Mouse (Mus musculus): ENCODE results near the gene Rnaseh2c.

The Rnaseh2c gene

DNA sequence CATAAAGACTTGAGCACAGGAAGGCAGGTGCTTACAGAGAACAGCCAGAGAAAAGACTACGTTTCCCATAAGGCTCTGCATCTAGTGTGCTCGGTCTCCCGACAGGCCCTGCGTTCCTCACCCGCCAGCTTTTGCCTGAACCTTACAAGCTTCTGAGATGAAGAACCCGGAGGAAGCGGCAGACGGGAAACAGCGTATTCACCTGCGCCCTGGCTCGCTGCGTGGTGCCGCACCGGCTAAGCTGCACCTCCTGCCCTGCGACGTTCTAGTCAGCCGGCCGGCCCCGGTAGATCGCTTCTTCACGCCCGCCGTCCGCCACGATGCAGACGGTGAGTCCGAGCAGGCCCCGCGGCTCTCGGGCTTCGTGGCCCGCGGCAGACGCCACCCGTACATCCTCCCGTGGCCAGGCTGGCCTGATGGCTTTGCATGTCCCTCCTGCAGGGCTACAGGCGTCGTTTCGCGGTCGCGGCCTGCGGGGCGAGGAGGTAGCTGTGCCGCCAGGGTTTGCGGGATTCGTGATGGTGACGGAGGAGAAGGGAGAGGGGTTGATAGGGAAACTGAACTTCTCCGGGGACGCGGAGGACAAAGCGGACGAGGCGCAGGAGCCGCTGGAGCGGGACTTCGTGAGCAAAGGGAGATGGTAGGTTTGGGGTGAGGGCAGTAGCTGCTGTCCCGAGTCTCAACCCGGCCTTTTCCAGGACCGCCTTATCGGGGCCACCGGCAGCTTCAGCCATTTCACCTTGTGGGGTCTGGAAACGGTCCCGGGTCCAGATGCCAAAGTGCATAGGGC, at the start of gene Rnaseh2c:
Gene Rnaseh2c, plus strand, starts transcription at position 122 of the 790 bp plus-strand sequence.
- peak; percentile 79 to 81 for DNase-seq

DNA sequence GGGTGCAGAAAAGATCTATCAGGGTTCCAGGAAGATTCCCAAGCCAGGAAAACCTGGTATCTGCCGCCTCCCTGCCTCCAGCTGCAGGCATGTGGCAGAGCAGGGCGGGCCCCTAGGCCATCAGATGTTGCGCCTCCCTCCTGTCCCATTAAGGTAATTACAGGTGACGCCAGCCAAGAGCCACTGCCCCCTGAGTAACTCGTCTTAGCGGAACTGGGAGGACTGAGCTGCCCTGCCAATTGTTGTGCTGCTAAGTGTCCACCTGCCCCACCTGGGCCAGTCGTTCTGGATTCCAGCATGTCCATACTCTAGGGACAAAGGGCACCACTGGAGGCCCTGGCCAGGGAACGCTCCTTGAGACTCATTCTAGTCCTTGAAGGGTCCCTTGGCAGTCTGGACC, 47.9 kb upstream of the Rnaseh2c start:
- DNase-seq: no peak

DNA sequence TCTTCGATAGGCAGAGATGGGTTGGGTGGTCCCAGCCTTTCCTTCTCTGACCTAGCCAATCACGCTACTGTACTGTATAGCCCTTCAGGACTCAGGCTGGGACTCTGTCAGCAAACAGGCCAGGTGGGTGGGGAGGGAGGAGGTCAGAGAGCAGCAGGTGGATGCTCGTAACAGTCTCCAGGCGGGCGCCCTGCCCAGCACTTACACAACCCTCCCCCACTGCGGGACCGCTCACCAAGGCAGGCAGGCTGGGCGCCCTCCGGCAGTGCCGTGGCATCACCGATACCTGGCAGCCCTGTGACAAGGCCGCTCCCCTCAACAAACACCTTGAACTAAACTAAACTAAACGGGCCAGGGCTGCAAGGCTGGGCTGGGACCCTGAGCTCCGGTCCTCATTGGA, 47.5 kb upstream of the Rnaseh2c start:
- DNase-seq: peak; percentile 34 to 60

DNA sequence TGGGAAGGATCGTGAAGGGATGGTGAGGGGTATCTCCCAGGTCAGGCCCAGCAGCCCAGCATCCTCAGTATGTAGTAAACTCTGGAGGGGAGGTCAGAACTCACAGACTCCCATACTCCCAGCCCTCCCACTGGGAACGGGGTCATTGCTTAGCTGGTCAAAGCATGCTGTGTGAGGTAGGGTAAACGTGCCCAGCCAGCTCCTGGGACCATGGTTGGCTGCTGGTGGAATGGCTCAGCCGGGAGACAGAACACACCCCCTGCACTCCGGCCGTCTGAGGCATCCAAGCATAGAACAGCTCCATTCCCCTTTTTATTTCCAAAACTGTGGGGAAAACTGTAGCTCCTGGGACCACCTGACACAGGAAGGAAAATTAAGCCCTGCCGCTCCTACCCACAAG, 43.5 kb upstream of the Rnaseh2c start:
- DNase-seq: no peak

DNA sequence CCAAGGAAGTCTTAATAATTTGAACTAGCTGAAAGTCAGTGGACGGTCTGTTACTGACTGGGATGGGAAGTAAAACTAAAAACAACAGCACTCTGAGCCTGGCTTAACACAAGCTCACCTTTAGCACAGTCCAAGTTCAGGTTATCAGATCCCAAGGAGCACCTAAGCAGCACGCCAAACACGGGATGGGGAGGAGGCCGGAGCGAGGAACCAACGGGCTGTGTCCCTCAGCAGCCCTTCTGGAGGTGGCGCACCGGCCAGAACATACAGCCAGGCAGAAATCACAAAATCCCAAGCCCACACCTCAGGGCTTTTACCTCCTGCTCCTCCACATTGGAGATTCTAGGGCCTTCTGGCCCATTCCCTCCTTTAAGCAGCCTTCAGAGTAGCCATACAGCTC, 42.9 kb upstream of the Rnaseh2c start:
- DNase-seq: no peak

DNA sequence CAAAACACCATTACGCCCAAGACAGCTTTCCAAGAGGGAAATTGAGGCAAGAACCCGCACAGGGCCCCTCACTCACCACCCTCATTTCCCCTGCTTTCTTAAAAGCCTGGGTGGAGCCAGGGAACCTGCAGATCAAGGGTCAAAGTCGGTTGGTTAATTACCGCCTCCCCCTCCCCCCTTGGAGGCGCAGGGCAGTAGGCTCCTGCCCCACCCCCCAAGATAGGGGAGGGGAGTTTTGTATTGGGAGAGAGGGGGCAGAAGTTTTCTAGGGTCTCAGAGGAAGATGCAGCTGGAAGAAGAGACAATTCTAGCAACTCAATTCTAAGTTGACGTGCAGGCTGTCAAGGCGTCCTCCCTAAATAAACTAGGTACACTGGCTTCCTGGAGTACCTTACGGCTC, 42.4 kb upstream of the Rnaseh2c start:
- no peak for DNase-seq

DNA sequence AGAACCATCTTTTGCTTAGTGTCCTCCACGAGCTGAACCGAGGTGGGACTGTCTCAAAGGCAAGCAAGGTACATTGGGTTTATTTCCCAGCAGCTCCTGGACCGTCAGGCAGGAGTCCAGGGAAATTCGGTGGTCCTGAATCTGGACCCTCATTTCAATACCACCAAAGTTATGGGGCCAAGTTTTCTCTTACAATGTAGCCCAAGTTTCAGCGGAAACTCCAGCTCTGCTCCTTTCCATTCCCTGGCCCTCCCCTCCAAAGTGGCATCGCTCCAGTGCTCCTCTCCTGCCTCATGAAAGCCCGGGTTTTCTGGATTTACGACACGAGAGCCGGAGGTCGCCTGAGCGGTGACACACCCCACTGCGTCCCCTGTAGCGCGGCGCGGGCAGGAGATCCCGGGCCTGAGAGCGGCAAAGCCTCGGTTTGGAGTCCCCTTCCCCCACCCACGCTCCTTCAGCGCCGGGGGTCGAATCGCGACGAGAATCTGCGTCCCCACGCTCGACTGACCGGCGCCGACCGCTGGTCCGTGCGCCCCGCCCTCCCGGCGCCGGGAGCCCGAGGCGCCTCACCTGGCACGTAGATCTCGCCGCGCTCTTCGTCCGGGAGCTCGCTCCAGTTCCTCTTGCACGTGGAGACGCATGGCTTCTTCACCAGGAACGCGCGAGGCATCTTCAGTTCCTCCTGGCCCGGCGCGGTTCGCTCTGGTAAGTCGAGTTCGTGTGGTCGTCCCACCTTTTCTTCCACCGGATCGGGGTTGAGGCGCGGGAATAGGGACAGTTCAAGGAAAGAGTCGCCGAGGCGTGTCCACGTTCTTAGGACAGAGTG, 41.8 kb upstream of the Rnaseh2c start:
- DNase-seq: peak in 1 of 2 experiments; percentile 25

DNA sequence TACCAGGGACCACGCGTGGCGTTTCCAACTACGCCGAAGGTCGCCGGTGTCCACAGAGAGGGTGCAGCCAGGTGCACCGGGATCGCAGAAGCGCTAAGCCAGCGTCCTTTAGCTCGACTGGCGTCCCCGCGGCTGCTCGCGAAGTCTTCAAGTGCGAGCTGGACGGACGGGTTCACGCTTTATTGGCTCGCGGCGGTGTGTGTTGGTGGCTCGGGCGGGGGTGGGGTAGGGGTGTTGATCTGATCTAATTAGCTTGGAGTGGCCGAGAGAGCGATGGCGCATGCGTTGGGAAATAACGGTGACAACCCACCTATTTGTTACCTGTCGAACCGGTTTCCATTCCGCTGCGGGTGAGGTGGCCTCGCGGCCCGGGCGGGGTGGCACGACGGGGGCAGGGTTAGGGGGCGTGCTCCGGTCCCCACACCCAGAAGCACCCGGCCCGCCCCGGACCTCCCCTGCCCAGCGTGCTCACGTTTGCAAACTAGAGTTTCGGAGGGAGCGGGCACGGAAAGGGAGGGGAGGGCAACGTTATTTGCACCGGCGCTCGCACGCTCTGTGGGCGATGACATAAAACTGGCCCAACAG, 41.1 kb upstream of the Rnaseh2c start, which contains the start of gene Ovol1:
Gene Ovol1, minus strand, starts transcription at position 190 of the 585 bp plus-strand sequence.
- DNase-seq: peak; percentile 77 to 89

DNA sequence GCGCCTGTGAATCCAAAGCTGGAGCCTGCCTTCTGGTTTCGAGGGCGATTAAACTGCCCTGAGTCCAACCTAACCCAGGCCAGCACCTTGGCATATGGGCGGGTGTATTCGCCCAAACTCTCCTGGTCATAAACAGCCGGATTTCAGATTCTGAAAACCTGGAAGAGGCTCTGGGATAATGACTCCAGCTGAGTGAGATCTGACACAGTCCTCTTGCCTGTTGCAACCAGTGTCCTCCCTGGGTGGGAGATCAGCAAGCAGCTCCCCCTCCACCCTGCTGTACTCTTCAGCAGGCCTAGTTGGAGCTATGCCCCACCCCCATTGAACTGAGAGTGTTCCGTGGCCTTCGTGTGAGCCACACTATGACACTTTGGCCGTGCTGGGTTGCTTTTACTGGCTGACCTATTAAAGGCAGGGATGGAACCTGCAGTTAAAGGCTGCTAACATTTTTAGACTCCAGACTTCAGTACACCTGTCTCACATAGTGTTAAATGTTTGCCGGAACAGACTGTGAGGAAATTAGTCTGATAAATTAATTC, 40.4 kb upstream of the Rnaseh2c start:
- DNase-seq: no peak

DNA sequence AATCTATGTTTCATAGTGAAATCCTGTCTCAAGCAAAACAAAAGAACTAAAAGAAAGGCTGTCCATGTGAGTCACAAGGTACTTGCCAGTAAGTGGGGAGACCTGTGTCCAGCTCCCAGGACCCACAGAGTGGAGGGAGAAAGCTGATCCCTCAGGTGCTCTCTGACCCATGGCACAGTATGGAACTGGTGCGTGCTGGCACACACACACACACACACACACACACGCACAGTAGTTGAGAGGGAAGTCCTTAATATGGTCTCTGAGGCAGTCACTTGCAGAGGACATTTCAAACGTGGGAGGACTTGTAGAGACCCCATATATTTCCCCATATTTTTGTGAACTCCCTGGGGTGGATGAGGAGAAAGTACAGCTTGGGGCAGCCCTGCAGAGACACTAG, 39.8 kb upstream of the Rnaseh2c start:
- DNase-seq: no peak

DNA sequence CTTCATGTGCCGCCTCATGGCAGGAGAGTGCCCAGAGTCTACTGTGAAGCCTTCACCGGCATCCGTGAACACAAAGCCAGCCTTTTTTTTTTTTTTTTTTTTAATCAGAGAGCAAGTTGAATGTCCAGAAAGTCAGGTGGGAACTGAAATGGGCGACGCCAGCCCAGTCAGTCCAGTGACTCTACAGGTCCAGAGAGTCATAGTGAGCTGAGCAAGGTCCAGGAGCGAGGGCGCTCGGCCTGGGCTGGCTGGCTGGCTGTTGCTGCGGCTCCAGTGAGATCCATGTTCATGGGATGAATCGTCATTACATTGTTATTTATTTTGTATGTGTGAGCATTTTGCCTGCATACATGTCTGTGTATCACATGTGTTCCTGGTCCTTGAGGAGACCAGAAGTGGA, 38.9 kb upstream of the Rnaseh2c start:
- DNase-seq: no peak

DNA sequence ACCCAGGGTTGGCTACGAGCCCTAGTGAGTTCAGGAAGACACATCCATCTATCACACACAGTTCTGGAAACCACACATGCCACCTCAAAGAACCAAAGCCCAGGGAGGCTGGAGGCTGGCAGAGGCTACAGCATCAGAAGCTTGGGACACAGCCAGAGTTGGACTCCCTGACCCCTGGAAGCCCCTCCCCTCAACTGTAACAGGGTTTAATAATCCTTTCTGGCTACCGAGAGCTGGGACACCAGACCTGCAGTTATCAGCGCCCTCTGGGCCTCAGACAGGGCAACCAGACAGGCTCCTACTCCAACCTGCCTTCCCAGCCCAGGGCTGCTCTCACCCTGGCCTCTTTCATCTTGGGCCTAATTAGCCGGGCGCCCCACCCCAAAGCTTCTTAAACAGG, 35.4 kb upstream of the Rnaseh2c start:
- no peak for DNase-seq

DNA sequence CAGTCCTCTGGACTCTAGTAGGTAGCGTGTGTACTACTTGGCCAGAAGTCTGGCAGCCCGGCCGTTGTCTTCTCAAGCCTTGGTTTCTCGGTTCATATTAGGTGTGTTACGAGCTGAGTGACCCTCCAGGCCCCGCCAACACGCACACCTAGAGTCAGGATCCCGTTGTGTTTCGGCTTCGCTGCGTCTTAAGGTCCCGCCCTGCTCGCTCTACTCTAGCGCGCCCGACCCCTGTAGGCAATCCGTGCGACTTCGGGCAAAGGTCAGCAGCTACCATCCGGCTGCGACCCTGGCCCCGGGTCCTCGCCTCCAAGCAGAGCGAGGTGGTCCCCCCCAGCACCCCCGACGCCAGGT, 34.5 kb upstream of the Rnaseh2c start:
- no peak for DNase-seq

DNA sequence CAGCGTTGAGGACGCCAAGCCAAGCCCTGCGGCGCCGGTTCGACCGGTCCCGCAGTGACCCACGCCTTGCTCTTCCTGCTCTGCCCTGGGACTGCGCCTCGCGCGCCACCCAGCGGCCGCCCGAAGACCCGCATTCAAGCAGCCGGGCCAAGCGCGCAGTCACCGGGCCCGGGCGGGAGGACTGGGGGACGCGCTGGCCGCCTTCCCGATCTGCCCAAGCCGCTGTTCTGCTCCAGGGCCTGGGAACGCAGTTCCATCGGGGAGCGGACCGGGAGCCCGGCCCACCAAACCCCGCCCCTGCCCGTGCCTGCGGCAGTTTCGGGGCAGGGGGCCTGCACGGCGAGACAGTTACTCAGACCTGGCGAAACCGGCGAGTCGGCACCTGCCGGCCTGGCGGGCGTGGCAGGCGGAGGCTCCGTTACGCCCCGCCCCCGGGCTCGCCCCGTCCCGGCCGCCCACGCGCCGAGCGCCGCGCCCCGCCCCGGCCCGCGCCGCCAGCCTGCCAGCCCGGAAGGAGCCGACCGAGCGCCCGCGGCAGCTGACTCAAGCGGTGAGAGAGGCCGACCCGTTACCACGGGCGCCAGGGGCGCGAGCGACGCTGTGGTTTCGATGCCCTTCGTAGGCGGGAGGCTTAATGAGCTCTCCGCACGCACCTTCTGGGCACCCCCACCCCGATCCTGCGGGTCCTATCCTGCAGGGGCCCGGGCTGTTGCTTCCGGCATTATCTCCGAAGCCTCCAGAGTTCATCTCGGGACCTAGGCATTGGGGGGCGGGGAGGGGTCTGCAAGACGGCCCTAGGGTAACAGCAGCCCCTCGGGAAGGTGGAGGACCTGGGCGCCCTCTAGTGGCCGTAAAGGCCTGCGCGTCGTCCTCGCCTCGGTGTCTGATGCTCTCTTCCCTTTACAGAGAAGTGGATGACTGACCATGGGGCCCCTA, 33.9 kb upstream of the Rnaseh2c start, which contains the start of gene Ap5b1:
Gene Ap5b1, plus strand, starts transcription at position 492 of the 936 bp plus-strand sequence.
- peak; percentile 94 to 95 for DNase-seq

DNA sequence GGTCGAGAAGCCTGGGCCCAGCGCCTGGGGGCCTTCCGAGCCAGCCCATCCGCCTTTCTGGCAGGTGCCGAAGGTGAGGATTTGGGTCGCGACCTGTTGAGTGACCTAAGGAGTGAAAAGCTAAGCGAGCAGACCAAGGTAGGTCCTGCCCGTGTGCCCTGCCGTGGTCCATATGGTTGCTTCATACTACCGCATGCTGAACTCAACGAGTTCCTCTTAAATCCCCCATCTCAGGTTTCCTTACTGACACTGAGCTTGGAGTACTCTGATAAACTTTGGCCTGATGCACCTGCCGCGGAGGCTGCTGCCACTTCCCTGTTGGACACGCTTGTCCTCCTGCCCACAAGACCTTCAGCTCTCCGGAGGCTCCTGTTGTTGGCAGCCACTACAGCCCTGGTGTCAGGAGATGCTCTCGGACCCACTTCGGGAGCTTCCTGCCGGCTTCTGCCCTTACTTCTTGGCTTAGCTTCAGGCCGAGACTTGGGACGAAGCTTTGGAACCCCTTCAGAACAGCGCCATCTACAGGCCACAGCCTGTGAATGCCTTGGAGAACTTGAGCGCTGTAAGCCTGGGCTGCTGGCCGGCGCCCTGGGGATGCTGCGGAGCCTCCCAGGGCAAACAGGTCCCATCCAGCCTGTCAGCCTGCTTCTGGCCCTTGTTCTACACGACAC, 33.1 kb upstream of the Rnaseh2c start:
- peak; percentile 86 to 90 for DNase-seq

DNA sequence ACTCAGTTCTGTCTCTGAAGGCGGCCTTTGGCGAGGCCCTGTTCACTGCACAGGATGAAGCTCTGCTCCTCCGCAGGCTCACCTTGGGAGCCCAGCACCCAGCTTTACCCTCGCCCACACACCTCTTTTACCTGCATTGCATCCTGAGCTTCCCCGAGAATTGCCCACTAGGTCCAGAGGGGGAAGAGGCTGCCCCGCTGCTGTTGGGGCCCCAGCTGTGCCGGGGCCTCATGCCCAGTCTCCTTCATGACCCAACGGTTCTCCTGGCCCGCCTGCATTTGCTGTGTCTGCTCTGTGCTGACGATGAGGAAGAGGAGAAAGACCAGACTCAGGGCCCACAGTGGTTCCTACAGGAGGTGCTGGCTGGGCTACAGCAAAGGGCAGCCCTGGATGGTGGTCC, 32.2 kb upstream of the Rnaseh2c start:
- no peak for DNase-seq

DNA sequence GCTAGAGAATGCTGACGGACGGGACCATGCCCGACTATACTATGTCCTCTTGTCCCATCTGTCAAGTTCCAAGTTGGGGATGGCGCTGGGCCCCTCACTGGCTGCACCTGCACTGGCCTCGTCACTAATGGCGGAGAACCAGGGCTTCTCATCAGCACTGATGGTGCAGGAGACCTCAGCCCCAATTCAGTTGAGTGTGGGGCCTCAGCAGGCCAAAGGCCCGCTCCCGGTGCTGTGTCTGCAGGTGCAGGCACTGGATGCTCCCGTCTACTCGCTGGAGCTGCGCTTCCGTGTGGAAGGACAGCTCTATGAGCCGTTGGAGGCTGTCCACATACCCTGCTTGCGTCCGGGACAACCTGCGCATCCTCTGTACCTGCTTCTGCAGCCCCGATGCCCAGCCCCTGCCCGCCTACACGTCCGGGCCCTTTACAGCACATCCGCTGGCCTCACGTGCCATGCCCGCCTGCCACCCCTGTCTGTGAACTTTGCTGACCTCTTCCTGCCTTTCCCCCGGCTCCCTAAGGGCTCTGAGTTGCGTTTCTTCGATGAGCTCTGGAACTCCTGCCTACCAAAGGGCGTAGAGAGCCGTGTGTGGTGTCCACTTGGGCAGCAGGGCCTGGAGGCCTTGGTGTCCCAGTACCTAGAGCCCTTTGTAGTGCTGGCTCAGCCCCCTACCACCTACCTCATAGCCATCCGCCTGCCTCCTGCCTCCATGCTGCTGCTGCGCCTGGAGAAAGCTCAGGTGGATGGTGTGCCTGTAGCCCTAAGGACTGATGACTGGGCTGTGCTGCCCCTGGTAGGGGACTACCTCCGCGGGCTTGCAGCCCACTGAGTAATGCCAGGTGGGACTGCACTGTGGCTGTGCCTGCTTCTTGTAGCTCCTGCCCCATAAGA, 31.1 kb upstream of the Rnaseh2c start:
- no peak for DNase-seq

DNA sequence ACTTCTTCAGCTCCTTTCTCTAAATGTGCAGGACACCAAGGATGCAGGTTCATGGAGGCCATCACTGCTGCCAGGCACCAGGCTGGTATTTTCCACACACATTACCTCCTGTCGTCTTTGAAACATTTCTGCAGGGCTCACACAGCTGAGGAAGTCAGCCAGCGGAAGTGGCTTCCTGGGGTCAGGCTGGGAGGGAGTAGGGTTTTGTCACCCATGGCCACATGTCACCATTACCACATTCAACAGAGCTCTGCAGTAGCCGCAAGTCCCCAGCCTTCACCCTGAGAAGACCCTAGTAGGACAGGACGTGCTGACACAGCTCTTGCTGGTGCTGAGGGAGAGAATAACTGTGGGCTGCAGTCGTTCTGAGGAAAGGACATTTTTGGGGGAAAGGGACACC, 29.8 kb upstream of the Rnaseh2c start:
- DNase-seq: peak; percentile 56 to 58

DNA sequence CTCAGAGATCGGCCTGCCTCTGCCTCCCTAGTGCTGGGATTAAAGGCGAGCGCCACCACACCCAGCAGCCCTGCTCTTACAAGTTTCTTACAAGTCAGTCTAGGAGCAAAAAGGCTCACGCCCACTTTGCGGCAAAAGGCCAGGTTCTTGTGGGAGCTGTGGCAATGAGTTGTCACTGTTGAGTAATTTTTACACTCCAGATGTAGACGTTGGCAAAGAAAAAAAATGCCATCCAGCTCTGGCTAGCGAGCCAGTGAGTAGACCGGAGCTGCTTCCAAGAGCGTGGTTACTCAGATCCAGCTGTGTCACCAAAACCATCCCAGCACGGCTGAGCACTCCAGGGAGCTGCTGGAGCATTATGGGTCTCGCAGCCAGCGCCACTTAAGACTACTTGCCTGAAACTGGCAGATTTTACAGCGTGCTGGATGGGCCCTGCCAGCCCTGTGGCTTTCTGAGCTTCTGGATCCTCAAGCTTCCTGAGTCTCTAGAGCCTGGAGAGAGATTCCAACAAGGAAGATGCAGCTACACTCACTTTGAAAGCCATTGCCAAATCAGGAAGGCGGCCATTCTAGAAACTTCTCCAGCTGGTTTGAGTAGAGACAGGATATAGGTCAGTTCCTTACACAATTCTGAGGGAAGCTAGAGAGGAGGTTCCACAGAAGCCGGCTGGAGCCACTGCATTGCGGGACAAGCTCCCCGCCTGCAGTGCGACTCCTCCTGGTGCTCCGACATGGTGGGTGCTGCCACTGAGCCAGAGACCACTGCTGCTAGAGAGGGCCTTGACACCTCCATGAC, 29.1 kb upstream of the Rnaseh2c start:
- peak; percentile 76 to 82 for DNase-seq

DNA sequence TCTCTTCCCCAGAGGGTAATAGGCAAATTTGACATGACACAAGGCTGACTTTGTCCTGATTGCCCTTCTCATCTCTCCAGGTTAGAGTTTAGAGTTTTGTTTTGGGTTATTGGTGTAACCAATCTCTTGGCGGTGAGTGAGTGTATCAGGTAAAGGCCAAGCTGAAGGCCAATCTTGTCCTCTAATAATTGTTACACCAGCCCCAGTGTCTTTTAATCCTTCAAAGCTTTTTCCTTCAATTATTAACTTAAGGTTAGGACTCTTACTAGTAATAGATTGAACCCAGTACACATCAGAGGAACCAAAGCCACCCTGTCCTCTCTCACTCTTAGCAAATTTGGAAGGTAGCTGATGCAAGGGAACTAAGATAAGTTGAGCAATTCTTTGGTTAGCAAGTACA, 26.3 kb upstream of the Rnaseh2c start:
- no peak for DNase-seq
